Mouse (Mus musculus): ENCODE measurements around the gene Nol11. TPM values are rescaled to one million over a fixed set of nuclear protein-coding genes. Genes with fewer than 3 reads are reported as not detected.

Gene Nol11
- total and polyA plus RNA-seq, 3 experiments: 58.5 to 110 (median 93.8) TPM

- peaks cover 5 to 17% of the 10 kb centered on the region in 2 experiments for H3K36me3 ChIP-seq (ENCODE audit: control insufficient read depth in 1 of 2, insufficient read depth in 2 of 2, low read length in 2 of 2)
Observed at GRCm38 (mm10) chr11:107233252-107233890, 44.2 kb upstream of the Nol11 start.

DNA sequence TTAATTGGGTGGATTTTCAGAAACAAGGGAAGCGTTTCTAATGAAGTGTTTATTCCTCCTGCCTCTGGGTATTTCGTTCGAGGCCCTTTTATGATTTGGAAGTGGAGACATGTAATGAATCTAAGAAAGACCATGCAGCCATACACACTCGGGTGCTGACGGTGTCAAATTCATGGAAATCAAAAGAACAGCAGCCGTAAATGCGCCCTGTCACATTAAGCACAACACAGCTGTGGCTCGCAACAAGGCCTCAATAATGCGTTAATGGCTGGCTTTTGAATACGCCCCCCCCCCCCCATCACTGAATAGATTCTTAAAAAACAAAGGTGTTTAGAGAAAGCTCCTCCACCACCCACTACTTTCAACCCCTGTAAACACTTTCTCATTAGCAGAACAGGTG lies 40.9 kb upstream of the Nol11 start:
- Histone ChIP-seq H3K9me3 (replicated peaks; ENCODE audit: insufficient read depth, low read length) (no peaks in the 10 kb centered on the region), H3K4me3 (ENCODE audit: control insufficient read depth in 1 of 2, insufficient read depth in 1 of 2, low read depth in 2 of 2, low read length in 2 of 2) (no peak overlapping the region), H3K36me3 (ENCODE audit: control insufficient read depth in 1 of 2, insufficient read depth in 2 of 2, low read length in 2 of 2) (peaks cover 0 to 19% of the 10 kb centered on the region in 2 experiments; a peak in 2 of 4 replicates), H3K27me3 (ENCODE audit: control insufficient read depth in 1 of 2, insufficient read depth in 2 of 2, low read length in 2 of 2) (no peaks in the 10 kb centered on the region), H3K79me2 (ENCODE audit: control insufficient read depth, insufficient read depth, low read length, poor library complexity) (no peaks in the 10 kb centered on the region), H3K4me1 (ENCODE audit: control insufficient read depth in 1 of 2, insufficient read depth in 2 of 2, low read length in 2 of 2) (no peaks in the 10 kb centered on the region), H3K27ac (ENCODE audit: control insufficient read depth, low read depth, low read length) (no peak overlapping the region), H3K9ac (ENCODE audit: control insufficient read depth, low read depth, low read length, poor library complexity, severe bottlenecking) (no peak overlapping the region)
- no peak for DNase-seq (ENCODE audit: low read depth, low spot score)
- TF ChIP-seq CTCF (IDR thresholded peaks at IDR 0.05 in 2 of 3, conservative IDR thresholded peaks at IDR 0.05 in 1 of 3; ENCODE audit: control insufficient read depth in 1 of 3, insufficient read depth in 1 of 3, low read depth in 2 of 3, low read length in 3 of 3, poor library complexity in 1 of 3, severe bottlenecking in 1 of 3): no peak
- no peak for TF ChIP-seq TCF12 (IDR thresholded peaks at IDR 0.05; ENCODE audit: low read depth, low read length)
- no peak for TF ChIP-seq MYB (IDR thresholded peaks at IDR 0.05; ENCODE audit: low read depth, low read length)
- no peak for TF ChIP-seq HCFC1 (IDR thresholded peaks at IDR 0.05; ENCODE audit: low read depth, low read length)
- TF ChIP-seq POLR2AphosphoS5 (IDR thresholded peaks at IDR 0.05; ENCODE audit: borderline replicate concordance, low read depth, low read length): no peak

More at GRCm38 (mm10) chr11:107233252-107233890, 44.2 kb upstream of the Nol11 start:
- TF ChIP-seq SMC3 (IDR thresholded peaks at IDR 0.05; ENCODE audit: low read depth, low read length) (no peak), MYB (IDR thresholded peaks at IDR 0.05; ENCODE audit: low read depth, low read length) (no peak), HCFC1 (IDR thresholded peaks at IDR 0.05; ENCODE audit: low read depth, low read length) (no peak), MEF2A (IDR thresholded peaks at IDR 0.05; ENCODE audit: extremely low read depth, insufficient replicate concordance, low read depth, low read length, poor library complexity, severe bottlenecking) (no peak), CHD1 (IDR thresholded peaks at IDR 0.05; ENCODE audit: low read depth, low read length) (no peak), TAL1 (IDR thresholded peaks at IDR 0.05; ENCODE audit: low read length) (no peak), MYC (IDR thresholded peaks at IDR 0.05; ENCODE audit: low read depth, low read length) (no peak), ETS1 (IDR thresholded peaks at IDR 0.05; ENCODE audit: low read depth, low read length) (no peak), UBTF (IDR thresholded peaks at IDR 0.05; ENCODE audit: borderline replicate concordance, insufficient read depth, low read depth, low read length) (no peak), NRF1 (IDR thresholded peaks at IDR 0.05; ENCODE audit: insufficient read depth, low read depth, low read length, poor library complexity, severe bottlenecking) (no peak), MAZ (IDR thresholded peaks at IDR 0.05; ENCODE audit: low read depth, low read length) (no peak), POLR2AphosphoS5 (IDR thresholded peaks at IDR 0.05; ENCODE audit: borderline replicate concordance, low read depth, low read length) (no peak), MAX (IDR thresholded peaks at IDR 0.05; ENCODE audit: low read length) (no peak), BHLHE40 (IDR thresholded peaks at IDR 0.05; ENCODE audit: borderline replicate concordance, low read depth, low read length) (no peak), ZMIZ1 (IDR thresholded peaks at IDR 0.05; ENCODE audit: low read depth, low read length) (no peak), EP300 (IDR thresholded peaks at IDR 0.05; ENCODE audit: low read depth in 1 of 2, low read length in 2 of 2) (no peak), ZC3H11A (IDR thresholded peaks at IDR 0.05; ENCODE audit: low read depth, low read length) (no peak)
- no peak overlapping the region for H3K27ac ChIP-seq (ENCODE audit: control insufficient read depth, low read depth, low read length)
- peaks cover 0 to 5% of the 10 kb centered on the region in 2 experiments; a peak in 3 of 4 replicates for H3K4me1 ChIP-seq (ENCODE audit: control insufficient read depth in 1 of 2, insufficient read depth in 2 of 2, low read length in 2 of 2)
- DNase-seq (ENCODE audit: low read depth, low spot score): no peak
- H3K4me3 ChIP-seq (ENCODE audit: control insufficient read depth in 1 of 2, insufficient read depth in 1 of 2, low read depth in 2 of 2, low read length in 2 of 2): no peak overlapping the region
- no peak overlapping the region for H3K9ac ChIP-seq (ENCODE audit: control insufficient read depth, low read depth, low read length, poor library complexity, severe bottlenecking)
- no peaks in the 10 kb centered on the region for H3K9me3 ChIP-seq (replicated peaks; ENCODE audit: insufficient read depth, low read length)
- no peaks in the 10 kb centered on the region for H3K79me2 ChIP-seq (ENCODE audit: control insufficient read depth, insufficient read depth, low read length, poor library complexity)
- H3K27me3 ChIP-seq (ENCODE audit: control insufficient read depth in 1 of 2, insufficient read depth in 2 of 2, low read length in 2 of 2): no peaks in the 10 kb centered on the region

Measured in MEL (cell line).